Mouse (Mus musculus): ENCODE results near the gene Scmh1.

- no peak for TF ChIP-seq CTCF (IDR thresholded peaks at IDR 0.05; ENCODE audit: low read depth)
- TF ChIP-seq EP300 (IDR thresholded peaks at IDR 0.05; ENCODE audit: low read depth) = no peak
These were observed 133.6 kb downstream of the Scmh1 start for GRCm38 (mm10) chr4:120538664-120539063.

All from liver, postnatal 0 days (tissue).